8 mouse cellular contexts compared by ENCODE assay signal in genomic region chr2:119674525-119675214, GRCm38 (mm10). TPM values are rescaled to one million over a fixed set of nuclear protein-coding genes. Genes with fewer than 3 reads are reported as not detected.
DNase-seq lines count a peak whose midpoint lies in the region; ATAC-seq and TF ChIP-seq lines count a peak whose summit lies in the region.

TSS of gene Rtf1 (plus strand) at chr2:119675068.

- peak; percentile 80 for DNase-seq in CH12.LX (ENCODE audit: extremely low read depth)
- peak; percentile 63 for DNase-seq in c-Kit-positive CD71-positive TER-119-negative erythroid progenitor cells, embryonic 14.5 days (ENCODE audit: low read depth)
- DNase-seq in heart, postnatal 10 days = peak; percentile 96 to 97
- peak; percentile 52 for DNase-seq in large intestine, adult 2 months (ENCODE audit: low read depth, low spot score)
- peak; percentile 98 for DNase-seq in liver, postnatal 0 days
- DNase-seq in testis, postnatal 10 days (ENCODE audit: low spot score) = peak; percentile 99

- H3K27me3 ChIP-seq in CH12.LX (replicated peaks) = peaks cover 10% of the 10 kb centered on the region
- peaks cover 6% of the 10 kb centered on the region for H3K27me3 ChIP-seq in forebrain, embryonic 12.5 days
- H3K27me3 ChIP-seq in liver, postnatal 0 days (ENCODE audit: insufficient read depth, low read length) = no peaks in the 10 kb centered on the region
- H3K27me3 ChIP-seq in neural tube, embryonic 14.5 days (ENCODE audit: control insufficient read depth, insufficient read depth, low read length) = no peaks in the 10 kb centered on the region; the same call in 1 of the 2 replicates

- intact Hi-C loops in heart, postnatal 10 days (cut with DNase I) = loop anchor here (1.0 kb wide), 1 partner anchor 127 kb away; the partner anchor contains the start of genes Chp1 and Exd1

- peak within 1 kb of the TSS; percentile 75 to 95 (median 87) for H3K4me3 ChIP-seq in CH12.LX (replicated peaks in 1 of 3; ENCODE audit: low read depth in 2 of 3, low read length in 2 of 3, poor library complexity in 1 of 3)
- peak within 1 kb of the TSS; percentile 98 for H3K4me3 ChIP-seq in forebrain, embryonic 12.5 days (replicated peaks)
- peak within 1 kb of the TSS; percentile 88 for H3K4me3 ChIP-seq in liver, postnatal 0 days (ENCODE audit: low read depth, low read length)
- peak within 1 kb of the TSS; percentile 99 for H3K4me3 ChIP-seq in neural tube, embryonic 14.5 days (ENCODE audit: low read depth, low read length)

- no peak for TF ChIP-seq EP300 in CH12.LX (IDR thresholded peaks at IDR 0.05; ENCODE audit: low read length)
- no peak for TF ChIP-seq EP300 in liver, postnatal 0 days (IDR thresholded peaks at IDR 0.05; ENCODE audit: low read depth)

- no peak for TF ChIP-seq CTCF in CH12.LX (conservative IDR thresholded peaks at IDR 0.05 in 1 of 2, IDR thresholded peaks at IDR 0.05 in 1 of 2; ENCODE audit: low read depth in 2 of 2, low read length in 2 of 2)
- no peak for TF ChIP-seq CTCF in liver, postnatal 0 days (IDR thresholded peaks at IDR 0.05; ENCODE audit: low read depth)

- peak within 1 kb of the TSS; percentile 15; the same call in 1 of the 2 replicates for H3K27ac ChIP-seq in CH12.LX (ENCODE audit: insufficient read depth, low read depth)
- peak within 1 kb of the TSS; percentile 78 for H3K27ac ChIP-seq in forebrain, embryonic 12.5 days
- H3K27ac ChIP-seq in liver, postnatal 0 days (ENCODE audit: low read depth) = peak within 1 kb of the TSS; percentile 91
- peak within 1 kb of the TSS; percentile 77 for H3K27ac ChIP-seq in neural tube, embryonic 14.5 days (ENCODE audit: low read depth, low read length)

- H3K9ac ChIP-seq in CH12.LX (ENCODE audit: insufficient read depth, low read depth) = peak within 1 kb of the TSS; percentile 91
- peak within 1 kb of the TSS; percentile 98 for H3K9ac ChIP-seq in forebrain, embryonic 12.5 days
- H3K9ac ChIP-seq in liver, postnatal 0 days (replicated peaks) = peak within 1 kb of the TSS; percentile 96
- H3K9ac ChIP-seq in neural tube, embryonic 14.5 days (replicated peaks; ENCODE audit: low read depth, low read length) = peak within 1 kb of the TSS; percentile 95

- H3K4me2 ChIP-seq in CH12.LX (ENCODE audit: insufficient read depth, low read depth, poor library complexity, severe bottlenecking) = peak within 1 kb of the TSS; percentile 95
- peak within 1 kb of the TSS; percentile 85 for H3K4me2 ChIP-seq in forebrain, embryonic 12.5 days
- H3K4me2 ChIP-seq in liver, postnatal 0 days (ENCODE audit: low read depth, low read length) = peak within 1 kb of the TSS; percentile 84
- peak within 1 kb of the TSS; percentile 94 for H3K4me2 ChIP-seq in neural tube, embryonic 14.5 days (ENCODE audit: low read depth, low read length)

- H3K9me3 ChIP-seq in CH12.LX (replicated peaks; ENCODE audit: low read length) = no peaks in the 10 kb centered on the region
- H3K9me3 ChIP-seq in forebrain, embryonic 12.5 days = no peaks in the 10 kb centered on the region
- H3K9me3 ChIP-seq in liver, postnatal 0 days (ENCODE audit: low read length) = no peaks in the 10 kb centered on the region
- no peaks in the 10 kb centered on the region for H3K9me3 ChIP-seq in neural tube, embryonic 14.5 days (ENCODE audit: control insufficient read depth, low read length)

- under 1% methylated on average over 41 of the region's 58 CpGs for WGBS in forebrain, embryonic 12.5 days
- 1% methylated on average over 39 of the region's 58 CpGs for WGBS in large intestine, adult 2 months
- under 1% methylated on average over 51 of the region's 58 CpGs for WGBS in liver, postnatal 0 days (ENCODE audit: insufficient replicate concordance)
- WGBS in neural tube, embryonic 14.5 days = 0% methylated on average over 41 of the region's 58 CpGs

- TF ChIP-seq RAD21 in CH12.LX (IDR thresholded peaks at IDR 0.05; ENCODE audit: low read depth, low read length) = no peak

- peak; percentile 97 for ATAC-seq in forebrain, embryonic 12.5 days (ENCODE audit: low FRiP score)
- peak; percentile 96 for ATAC-seq in liver, postnatal 0 days
- ATAC-seq in neural tube, embryonic 14.5 days (ENCODE audit: low read depth) = peak; percentile 97

- peaks cover 0 to 21% of the 10 kb centered on the region in 2 experiments; a peak in 1 of 4 replicates for H3K4me1 ChIP-seq in CH12.LX (ENCODE audit: control insufficient read depth in 1 of 2, insufficient read depth in 2 of 2)
- H3K4me1 ChIP-seq in forebrain, embryonic 12.5 days = peaks cover 15% of the 10 kb centered on the region
- H3K4me1 ChIP-seq in liver, postnatal 0 days (ENCODE audit: insufficient read depth) = peaks cover 16% of the 10 kb centered on the region
- peaks cover 11% of the 10 kb centered on the region for H3K4me1 ChIP-seq in neural tube, embryonic 14.5 days (ENCODE audit: control insufficient read depth, insufficient read depth, low read length)

- TF ChIP-seq POLR2A in CH12.LX (IDR thresholded peaks at IDR 0.05; ENCODE audit: low read depth, low read length) = peak; percentile 98

- peaks cover 0 to 13% of the 10 kb centered on the region in 2 experiments for H3K36me3 ChIP-seq in CH12.LX (replicated peaks in 1 of 2; ENCODE audit: control insufficient read depth in 1 of 2, insufficient read depth in 1 of 2, low read length in 1 of 2)
- H3K36me3 ChIP-seq in forebrain, embryonic 12.5 days (replicated peaks) = peaks cover 5% of the 10 kb centered on the region; the same call in 1 of the 2 replicates
- 0 out of 2 replicates have a peak, but pooled peaks cover 1% of the 10 kb centered on the region for H3K36me3 ChIP-seq in liver, postnatal 0 days (replicated peaks; ENCODE audit: insufficient read depth, low read length)
- no peaks in the 10 kb centered on the region for H3K36me3 ChIP-seq in neural tube, embryonic 14.5 days (ENCODE audit: control insufficient read depth, insufficient read depth, low read length)

- dilution Hi-C loops in CH12.LX (cut with MboI; ENCODE audit: extremely low pct_ligation_motif_present, extremely low pct_unique_long_range_greater_than_20kb, low sequenced_read_pairs) = no loop called here

- in situ Hi-C loops in CH12.LX (cut with MboI; ENCODE audit: low pct_ligation_motif_present, low pct_unique_long_range_greater_than_20kb, low sequenced_read_pairs) = no loop called here

- peaks cover 28% of the 10 kb centered on the region for H3K79me2 ChIP-seq in CH12.LX (replicated peaks; ENCODE audit: control insufficient read depth, extremely low read depth, insufficient read depth, poor library complexity, severe bottlenecking)

TF ChIP-seq in CH12.LX, 34 proteins besides CTCF, POLR2A, EP300 and RAD21 (continues in another document):
- TF ChIP-seq TBP (conservative IDR thresholded peaks at IDR 0.05; ENCODE audit: low read depth, low read length) = 0 out of 2 replicates have a peak, but pooled peaks have one; percentile 59
- no peak for TF ChIP-seq ZKSCAN1 (IDR thresholded peaks at IDR 0.05; ENCODE audit: borderline replicate concordance, low read depth, low read length)
- no peak for TF ChIP-seq SMC3 (IDR thresholded peaks at IDR 0.05; ENCODE audit: low read depth, low read length)
- no peak for TF ChIP-seq CHD1 (IDR thresholded peaks at IDR 0.05; ENCODE audit: low read depth, low read length)
- no peak for TF ChIP-seq JUN (IDR thresholded peaks at IDR 0.05; ENCODE audit: insufficient read depth, low read depth, low read length)
- TF ChIP-seq E2F4 (IDR thresholded peaks at IDR 0.05; ENCODE audit: insufficient replicate concordance, low read depth, low read length) = no peak
- TF ChIP-seq MXI1 (IDR thresholded peaks at IDR 0.05; ENCODE audit: low read depth, low read length) = 0 out of 2 replicates have a peak, but pooled peaks have one; percentile 49
- no peak for TF ChIP-seq MAFK (IDR thresholded peaks at IDR 0.05; ENCODE audit: insufficient replicate concordance, low read length)
- 0 out of 2 replicates have a peak, but pooled peaks have one; percentile 28 for TF ChIP-seq MAZ (IDR thresholded peaks at IDR 0.05; ENCODE audit: low read depth, low read length)
- TF ChIP-seq GABPA (IDR thresholded peaks at IDR 0.05; ENCODE audit: insufficient replicate concordance, low read depth, low read length) = no peak
- TF ChIP-seq MYC (IDR thresholded peaks at IDR 0.05; ENCODE audit: low read depth, low read length) = no peak
- no peak for TF ChIP-seq CHD2 (IDR thresholded peaks at IDR 0.05; ENCODE audit: low read length)
- TF ChIP-seq ETS1 (conservative IDR thresholded peaks at IDR 0.05; ENCODE audit: low read depth, low read length) = no peak
- TF ChIP-seq PAX5 (IDR thresholded peaks at IDR 0.05; ENCODE audit: low read length) = no peak
- no peak for TF ChIP-seq KAT2A (IDR thresholded peaks at IDR 0.05; ENCODE audit: insufficient replicate concordance, low read length)
- TF ChIP-seq HCFC1 (IDR thresholded peaks at IDR 0.05; ENCODE audit: low read depth, low read length) = peak; percentile 23
- no peak for TF ChIP-seq BHLHE40 (IDR thresholded peaks at IDR 0.05; ENCODE audit: low read depth, low read length)
- no peak for TF ChIP-seq MAX (IDR thresholded peaks at IDR 0.05; ENCODE audit: low read length)
- no peak for TF ChIP-seq USF1 (IDR thresholded peaks at IDR 0.05; ENCODE audit: low read depth, low read length)
- TF ChIP-seq IRF4 (IDR thresholded peaks at IDR 0.05; ENCODE audit: low read depth, low read length) = 0 out of 2 replicates have a peak, but pooled peaks have one; percentile 4
- peak; percentile 22 for TF ChIP-seq SIN3A (IDR thresholded peaks at IDR 0.05; ENCODE audit: low read length)
- no peak for TF ChIP-seq ZC3H11A (IDR thresholded peaks at IDR 0.05; ENCODE audit: low read depth, low read length)
- peak; percentile 83; the same call in 1 of the 2 replicates for TF ChIP-seq POLR2AphosphoS2 (IDR thresholded peaks at IDR 0.05; ENCODE audit: low read depth, low read length)
- TF ChIP-seq ZNF384 (IDR thresholded peaks at IDR 0.05; ENCODE audit: low read depth, low read length) = no peak
- no peak for TF ChIP-seq MEF2A (IDR thresholded peaks at IDR 0.05; ENCODE audit: borderline replicate concordance, low read depth, low read length)
- TF ChIP-seq TCF12 (IDR thresholded peaks at IDR 0.05; ENCODE audit: low read depth, low read length) = peak; percentile 83; the same call in 1 of the 2 replicates
- peak; percentile 93 for TF ChIP-seq NELFE (IDR thresholded peaks at IDR 0.05; ENCODE audit: low read depth, low read length)

RNA-seq across cellular contexts. Expression of gene Rtf1, which starts in this region (rescaled TPM):
- 9.7 and 12.5 TPM in 2 replicates for total RNA-seq in CH12.LX (2012; rRNA removed)
- 10.7 and 11.3 TPM in 2 replicates for total RNA-seq in CH12.LX (2014; rRNA removed)
- polyA plus RNA-seq in CH12.LX (2012; ENCODE audit: insufficient read length, low read depth) = 46.0 and 50.3 TPM in 2 replicates
- 80.6 and 83.1 TPM in 2 replicates for polyA plus RNA-seq in forebrain, embryonic 12.5 days (2016; fragmentation: Nextera tagmentation; extraction: Ambion mirVana)
- total RNA-seq in heart, postnatal 10 days (2021) = 10 to 100 TPM; 24.6 to 27.3 TPM
- 6.3 and 6.5 TPM in 2 replicates for polyA plus RNA-seq in large intestine, adult 2 months (2012; rRNA removed)
- 17.0 and 19.3 TPM in 2 replicates for polyA plus RNA-seq in liver, postnatal 0 days (2015; fragmentation: Nextera tagmentation; extraction: Ambion mirVana)
- 41.3 and 48.9 TPM in 2 replicates for polyA plus RNA-seq in neural tube, embryonic 14.5 days (2014; fragmentation: Nextera tagmentation; extraction: Ambion mirVana)

Comparison
In these comparisons a context has a peak if more than half of its experiments do, and no peak if none do; other contexts are left out.
1. Peak in every context shown above with its lines: DNase-seq, ATAC-seq, H3K4me3 ChIP-seq and H3K27ac ChIP-seq.
2. H3K27ac ChIP-seq: peak in every context shown above with its lines; median percentile 91 in liver, postnatal 0 days; 78 in forebrain, embryonic 12.5 days; 77 in neural tube, embryonic 14.5 days; 15 in CH12.LX.